Mouse (Mus musculus) thymus, adult 2 months (tissue): Measurements from ENCODE around the gene Gas2l3.

Experiments
- CTCF ChIP-seq: fragments of 200-500 bp; IDR thresholded peaks from 2 replicates; pipeline ENCODE4 v1.5.1; 2012; ENCODE audit warnings: mild to moderate bottlenecking, control low read depth, low read length, moderate library complexity, borderline replicate concordance; ENCODE audit not compliant: control insufficient read depth, poor library complexity, insufficient read depth; ENCODE audit errors: extremely low read depth
- POLR2A ChIP-seq: fragments of 200-500 bp; IDR thresholded peaks from 2 replicates; pipeline ENCODE4 v1.6.1; 2012; ENCODE audit warnings: mild to moderate bottlenecking, low read length, control low read depth, moderate library complexity; ENCODE audit not compliant: control insufficient read depth, poor library complexity, insufficient read depth; ENCODE audit errors: extremely low read depth

GRCm38 (mm10) chr10:89434509-89435210, 9.1 kb downstream of the Gas2l3 start:
- TF ChIP-seq CTCF: no peak
- no peak for TF ChIP-seq POLR2A
